Mouse (Mus musculus): Measurements from ENCODE around the gene Cplx3.
A peak's percentile ranks its signal among the peaks of the same experiment; 100 is the strongest.

Cplx3 gene

DNA sequence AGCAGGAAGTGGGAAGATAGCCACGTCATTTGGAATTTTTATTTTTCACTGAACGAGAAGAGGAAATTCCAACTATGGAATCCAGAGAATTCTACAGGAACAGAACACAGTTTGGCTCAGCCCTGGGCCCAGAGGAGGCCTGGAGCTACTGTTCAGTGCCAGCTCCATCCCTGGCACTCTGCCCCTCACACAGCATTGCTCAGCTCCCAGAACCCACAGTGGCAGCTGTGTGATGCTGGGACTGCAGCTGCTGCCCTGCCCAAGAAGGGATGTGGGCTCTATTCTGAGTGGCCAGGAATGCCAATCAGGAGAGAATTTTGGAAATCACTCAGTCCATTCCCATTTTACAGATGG is 4.8 kb downstream of the Cplx3 start:
- no peak for DNase-seq (ENCODE audit: low spot score)

DNA sequence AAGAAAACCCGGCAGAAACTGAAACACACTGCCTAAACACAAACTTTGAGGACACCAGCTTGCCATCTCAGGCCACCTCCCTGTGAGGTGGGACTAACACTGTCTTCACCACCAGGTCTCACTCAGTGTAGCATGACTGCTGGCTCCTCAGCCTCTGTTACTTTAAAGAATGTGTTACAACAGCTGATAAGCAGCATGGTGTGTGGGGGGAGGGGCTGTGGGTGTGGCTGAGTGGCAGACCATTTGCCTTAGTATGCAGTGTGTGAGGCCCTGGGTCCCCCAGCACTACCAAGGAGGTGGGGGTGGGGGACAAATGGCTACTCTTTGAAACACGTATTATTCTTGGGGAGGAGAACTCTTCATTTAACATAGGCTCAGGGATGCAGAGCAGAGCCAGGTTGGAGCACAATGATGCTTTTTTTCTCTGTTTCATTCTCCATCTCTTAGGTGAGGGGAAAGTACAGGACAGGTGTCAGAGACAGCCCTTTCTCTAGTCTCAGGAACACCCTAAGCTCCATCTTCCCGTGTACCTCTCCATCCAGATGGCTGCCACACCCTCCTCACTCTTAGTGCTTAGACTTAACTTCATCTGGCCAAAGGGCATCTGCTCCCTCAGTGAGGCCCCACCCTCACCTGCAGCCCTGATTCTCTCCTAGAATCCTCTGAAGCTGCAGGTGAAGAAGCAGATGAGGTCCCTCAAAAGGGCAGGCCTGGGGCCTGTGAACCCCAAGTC is 5.3 kb downstream of the Cplx3 start:
- no peak for DNase-seq (ENCODE audit: low spot score)

DNA sequence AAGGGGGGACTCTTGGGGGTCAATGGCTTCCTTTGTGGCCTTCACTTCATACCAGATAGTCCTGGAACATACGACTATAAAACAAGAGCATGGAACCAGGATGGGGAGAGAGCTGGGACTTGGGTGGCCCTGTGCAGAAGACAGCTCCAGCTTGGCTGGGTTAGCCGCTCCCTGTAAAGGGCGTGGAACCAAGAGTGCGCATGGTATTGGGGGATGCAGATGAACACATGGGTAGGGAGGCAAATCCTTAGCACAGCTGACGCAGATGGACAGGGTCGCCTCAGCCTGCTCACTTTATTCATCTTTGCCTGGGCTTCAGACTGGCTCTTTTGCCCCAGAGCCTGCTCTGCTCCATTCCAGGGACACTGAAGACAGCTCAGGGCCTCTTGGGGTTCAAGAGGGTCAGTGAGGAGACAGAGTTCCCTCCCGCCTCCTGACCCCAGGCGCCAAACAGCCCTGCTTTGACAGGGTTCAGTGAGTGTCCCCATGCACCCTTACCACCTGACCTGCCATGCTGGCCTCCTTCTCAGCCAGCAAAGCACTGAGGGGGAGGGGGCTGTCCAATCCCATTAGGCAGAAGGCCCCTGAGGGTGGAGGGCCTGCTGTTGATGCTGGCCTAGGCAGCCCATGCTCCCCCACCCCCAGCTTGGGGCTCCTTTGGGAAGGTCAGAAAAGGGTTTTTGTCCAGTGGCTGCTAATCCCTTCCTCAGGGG is 7.1 kb downstream of the Cplx3 start:
- no peak for DNase-seq (ENCODE audit: low spot score)

GRCm38 (mm10) chr9:57597929-57598382 is 8.1 kb downstream of the Cplx3 start:
- no peak for DNase-seq (ENCODE audit: low spot score)

GRCm38 (mm10) chr9:57597265-57597664 is 8.8 kb downstream of the Cplx3 start:
- no peak for DNase-seq (ENCODE audit: low spot score)

DNA sequence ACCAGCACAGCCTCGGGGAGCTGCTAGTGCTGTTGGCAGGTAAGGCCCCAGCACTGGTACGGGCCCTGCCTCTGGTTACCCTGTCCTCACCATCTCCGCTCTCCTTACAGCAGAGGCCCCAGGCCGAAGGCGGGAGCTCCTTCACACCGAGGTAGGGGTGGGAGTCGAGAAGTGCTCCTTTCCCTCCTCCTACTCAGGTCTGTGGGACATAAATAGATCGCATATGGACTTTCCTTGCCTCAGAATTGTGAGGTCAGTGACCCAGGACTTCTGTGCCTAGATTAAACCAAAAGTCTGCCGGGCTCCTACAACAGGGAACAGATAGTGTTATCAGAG is 11.9 kb downstream of the Cplx3 start:
- DNase-seq (ENCODE audit: low spot score), result no peak

DNA sequence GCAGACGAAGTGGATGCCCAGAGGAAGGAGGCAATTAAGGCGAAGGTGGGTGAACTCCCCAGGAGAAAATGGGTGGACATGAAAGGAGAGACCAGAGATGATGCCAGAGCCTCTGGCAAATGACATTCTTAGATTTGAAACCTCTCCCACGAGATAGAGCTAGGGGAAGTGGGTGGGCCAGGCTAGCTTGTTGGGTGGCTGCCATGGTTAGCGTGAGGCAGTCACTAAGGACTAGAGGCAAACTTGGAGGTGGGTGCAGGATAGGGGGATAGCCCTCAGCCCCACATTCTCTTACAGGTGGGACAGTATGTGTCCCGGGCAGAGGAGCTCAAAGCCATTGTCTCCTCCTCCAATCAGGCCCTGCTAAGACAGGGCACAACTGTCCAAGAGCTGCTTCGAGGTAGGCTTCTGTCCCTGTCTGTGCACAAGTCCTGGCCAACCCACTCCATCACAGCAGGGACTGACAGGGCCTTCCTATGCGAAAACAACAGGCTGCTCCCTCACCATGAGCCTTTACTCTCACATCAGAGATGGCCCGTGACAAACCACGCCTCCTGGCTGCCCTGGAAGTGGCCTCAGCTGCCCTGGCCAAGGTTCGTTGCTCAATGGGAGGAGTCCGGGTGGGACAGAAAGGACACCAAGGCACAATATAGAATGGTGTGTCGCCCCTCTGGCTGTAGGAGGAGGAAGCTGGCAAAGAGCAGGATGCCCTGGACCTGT is 12.5 kb downstream of the Cplx3 start:
- no peak for DNase-seq (ENCODE audit: low spot score)

- DNase-seq (ENCODE audit: low spot score), result no peak
Measured at GRCm38 (mm10) chr9:57590726-57591125, 15.4 kb downstream of the Cplx3 start.

DNA sequence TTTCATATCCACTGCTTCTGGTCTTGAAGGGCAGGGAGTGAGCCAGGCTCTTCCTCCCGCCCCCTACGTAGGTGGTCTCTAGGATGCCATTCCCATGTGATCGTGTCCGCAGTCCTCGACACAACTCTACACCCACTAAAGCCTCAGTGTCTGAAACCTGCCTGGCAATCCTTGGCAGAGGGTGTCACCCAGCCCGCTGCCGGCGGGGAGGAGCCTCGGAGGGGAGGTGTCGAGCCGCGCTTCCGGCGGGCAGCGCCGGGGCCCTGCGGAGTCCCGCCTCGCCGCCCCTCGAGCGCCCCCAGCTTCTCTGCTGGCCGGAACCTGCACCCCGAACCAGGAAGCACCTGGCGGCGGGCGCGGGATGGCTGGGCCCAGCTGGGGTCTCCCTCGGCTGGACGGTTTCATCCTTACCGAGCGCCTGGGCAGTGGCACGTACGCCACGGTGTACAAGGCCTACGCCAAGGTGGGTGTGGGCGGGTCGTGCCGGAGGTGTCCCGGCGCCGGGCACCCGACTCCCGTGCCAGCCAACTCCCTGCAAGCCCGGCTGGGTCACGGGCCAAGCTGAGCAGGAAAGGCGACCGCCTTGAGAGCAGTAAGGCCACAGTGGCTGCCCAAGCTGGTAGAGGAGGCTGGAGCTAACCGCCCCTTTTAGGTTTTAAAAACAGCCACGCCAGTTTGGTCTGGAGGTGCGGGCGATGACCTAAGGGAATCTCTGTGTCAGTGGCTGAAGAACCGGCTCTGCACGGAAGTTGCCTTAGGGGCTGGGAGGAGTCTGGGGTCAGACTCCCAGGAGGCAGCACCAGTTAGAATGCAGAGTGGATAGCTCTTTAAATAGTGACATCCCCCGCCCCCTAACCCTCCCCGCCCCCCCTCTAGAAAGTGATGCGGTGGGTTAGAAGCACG is 16.6 kb downstream of the Cplx3 start, which contains the start of gene Ulk3:
Gene Ulk3 (plus strand): TSS at position 229 of the 903 bp plus-strand sequence.
- peak; percentile 77 for DNase-seq (ENCODE audit: low spot score)

GRCm38 (mm10) chr9:57584991-57585390 is 21.1 kb downstream of the Cplx3 start:
- DNase-seq (ENCODE audit: low spot score), result no peak

DNA sequence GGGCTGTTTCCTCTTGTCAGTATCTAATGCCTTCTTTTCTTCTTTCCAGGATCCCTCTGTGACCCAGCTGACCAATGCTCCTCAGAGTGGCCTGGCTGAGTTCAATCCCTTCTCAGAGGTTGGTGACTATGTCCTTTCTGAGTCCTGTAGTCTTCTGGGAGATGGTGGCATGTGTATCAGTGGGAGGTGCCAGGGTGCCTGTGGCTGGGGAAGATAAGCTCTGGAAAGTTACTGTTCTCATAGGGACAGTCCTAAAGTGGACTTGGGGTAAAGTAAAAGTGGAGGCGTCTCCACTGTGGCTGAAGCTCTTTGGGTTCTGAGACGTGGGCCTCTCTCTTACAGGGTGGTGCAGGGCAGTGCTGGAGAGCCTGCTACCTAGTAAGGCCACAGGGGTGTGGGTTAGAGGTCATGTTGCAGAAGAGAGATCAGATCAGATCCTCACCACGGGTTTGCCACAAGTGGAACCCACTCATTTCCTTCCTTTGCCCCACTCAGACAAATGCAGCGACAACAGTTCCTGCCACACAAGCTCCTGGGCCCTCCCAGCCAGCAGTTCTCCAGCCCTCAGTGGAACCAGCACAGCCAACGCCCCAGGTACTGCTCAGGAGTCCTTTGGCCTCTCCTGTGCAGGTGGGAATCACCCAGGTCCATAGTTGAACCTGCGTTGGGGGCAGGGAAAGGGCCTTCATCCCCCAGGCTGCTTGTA is 28.8 kb downstream of the Cplx3 start:
- DNase-seq (ENCODE audit: low spot score), result no peak

DNA sequence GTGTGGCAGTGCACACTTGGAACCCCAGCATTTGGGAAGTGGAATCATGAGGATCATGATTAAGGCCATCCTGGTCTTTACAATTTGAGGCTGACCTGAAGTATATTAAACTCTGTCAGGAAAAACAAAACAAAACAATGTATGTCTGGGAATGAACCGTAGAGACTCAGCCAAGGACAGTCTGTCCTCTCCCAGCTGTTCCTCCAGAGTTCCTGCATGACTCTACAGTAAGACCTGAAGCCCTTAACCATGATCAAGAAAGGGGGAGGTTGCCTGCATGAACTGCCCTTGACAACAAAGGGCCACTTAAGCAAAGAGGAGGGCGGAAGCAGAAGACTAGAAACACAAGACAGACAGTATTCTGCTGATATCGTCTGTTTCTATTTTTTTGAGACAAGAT is 30.5 kb downstream of the Cplx3 start:
- no peak for DNase-seq (ENCODE audit: low spot score)

GRCm38 (mm10) chr9:57574397-57574796 is 31.7 kb downstream of the Cplx3 start:
- DNase-seq (ENCODE audit: low spot score), result no peak

DNA sequence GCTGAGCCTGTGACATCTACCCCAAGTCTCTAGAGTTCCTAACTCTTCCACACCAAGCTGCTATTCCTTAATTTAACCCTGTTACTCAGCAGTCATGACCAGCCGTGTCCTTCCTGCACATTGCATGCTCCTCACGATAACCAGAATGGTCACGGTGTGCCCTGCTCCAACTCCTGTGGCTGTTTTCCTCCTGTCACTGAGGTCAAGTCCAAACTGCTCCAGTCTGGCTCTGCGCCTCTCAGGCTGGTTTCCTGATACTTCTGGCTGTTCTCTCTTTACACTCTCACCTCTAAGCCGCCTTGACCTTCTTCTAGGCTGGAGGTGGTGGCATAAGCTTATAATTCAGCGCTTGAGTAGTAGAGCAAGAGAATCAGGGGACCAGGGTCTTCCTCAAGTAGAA is 37.6 kb downstream of the Cplx3 start:
- no peak for DNase-seq (ENCODE audit: low spot score)

GRCm38 (mm10) chr9:57566846-57567245 is 39.2 kb downstream of the Cplx3 start:
- DNase-seq (ENCODE audit: low spot score), result no peak

GRCm38 (mm10) chr9:57565741-57566221 is 40.3 kb downstream of the Cplx3 start:
- no peak for DNase-seq (ENCODE audit: low spot score)

DNA sequence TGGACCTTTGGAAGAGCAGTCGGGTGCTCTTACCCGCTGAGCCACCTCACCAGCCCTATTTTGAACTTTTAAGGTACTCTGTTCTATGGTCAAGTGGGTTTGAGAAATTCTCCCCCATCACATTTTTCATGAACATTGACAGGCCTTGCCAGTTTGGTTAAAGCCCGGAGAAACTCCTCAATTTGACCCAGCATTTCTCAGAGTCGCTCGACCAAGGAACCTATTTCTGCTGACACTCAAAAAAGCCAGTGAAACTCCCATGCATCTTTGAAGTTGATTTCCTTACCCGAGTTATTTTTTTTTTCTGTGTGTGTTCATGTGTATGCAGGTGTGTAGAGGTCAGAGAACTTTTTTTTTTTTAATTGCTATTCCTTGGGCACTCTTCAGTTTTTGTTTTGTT is 41.5 kb downstream of the Cplx3 start:
- no peak for DNase-seq (ENCODE audit: low spot score)

- no peak for DNase-seq (ENCODE audit: low spot score)
Measured at GRCm38 (mm10) chr9:57562896-57563372, 43.1 kb downstream of the Cplx3 start.

- DNase-seq (ENCODE audit: low spot score), result no peak
Measured at GRCm38 (mm10) chr9:57561711-57562099, 44.4 kb downstream of the Cplx3 start.

- DNase-seq (ENCODE audit: low spot score), result peak; percentile 94
Measured at GRCm38 (mm10) chr9:57560861-57561710, 45.0 kb downstream of the Cplx3 start, which contains the start of gene Scamp2. Gene Scamp2, plus strand, starts transcription at chr9:57560943.

Measured in urinary bladder, postnatal 25 days (tissue).